Mouse (Mus musculus) CH12.LX (cell line): Measurements from ENCODE around the gene Cby1. TPM values are rescaled to one million over a fixed set of nuclear protein-coding genes. Genes with fewer than 3 reads are reported as not detected.

Source experiments
- DNase-seq: peaks from one replicate; pipeline ENCODE4 v3.0.0-alpha.2; 2013; ENCODE audit errors: extremely low read depth
- H3K27ac ChIP-seq: 2 replicates; pipeline ENCODE4 v1.5.1; 2012; ENCODE audit warnings: low read depth, mild to moderate bottlenecking, control low read depth, moderate library complexity; ENCODE audit not compliant: insufficient read depth
- H3K27me3 ChIP-seq: replicated peaks from 2 replicates; pipeline ENCODE3; 2012; ENCODE audit warnings: inconsistent platforms
- H3K36me3 ChIP-seq, 2 experiments: replicated peaks in 1 of 2; 2 replicates each; pipeline versions ENCODE3 to v1.6.1; 2012; ENCODE audit warnings: inconsistent platforms in 1 of 2, low read length in 1 of 2, mild to moderate bottlenecking in 1 of 2, mixed read lengths in 1 of 2, moderate library complexity in 1 of 2; ENCODE audit not compliant: control insufficient read depth in 1 of 2, insufficient read depth in 1 of 2
- H3K4me1 ChIP-seq, 2 experiments: 2 replicates each; pipeline ENCODE4 v1.6.1; 2012; ENCODE audit warnings: inconsistent platforms in 1 of 2, moderate library complexity in 1 of 2; ENCODE audit not compliant: insufficient read depth in 2 of 2, control insufficient read depth in 1 of 2
- H3K4me2 ChIP-seq: 2 replicates; pipeline ENCODE4 v1.6.1; 2012; ENCODE audit warnings: low read depth, mild to moderate bottlenecking, control low read depth; ENCODE audit not compliant: poor library complexity, insufficient read depth, severe bottlenecking
- H3K4me3 ChIP-seq, 3 experiments: fragments of 150-350 bp in 1 of 3; sonication (generic) in 1 of 3; replicated peaks in 1 of 3; 2 replicates each; pipeline versions ENCODE3 to v1.5.1; 2011 to 2012; ENCODE audit warnings: low read depth in 2 of 3, low read length in 2 of 3, mild to moderate bottlenecking in 2 of 3, moderate library complexity in 2 of 3, control low read depth in 1 of 3, improper control_type of control experiment in 1 of 3, inconsistent platforms in 1 of 3, mixed read lengths in 1 of 3; ENCODE audit not compliant: poor library complexity in 1 of 3
- H3K79me2 ChIP-seq: replicated peaks from 2 replicates; pipeline ENCODE4 v1.6.1; 2012; ENCODE audit warnings: mild to moderate bottlenecking, moderate library complexity; ENCODE audit not compliant: control insufficient read depth, poor library complexity, insufficient read depth, severe bottlenecking; ENCODE audit errors: extremely low read depth
- H3K9ac ChIP-seq: 2 replicates; pipeline ENCODE4 v1.6.1; 2012; ENCODE audit warnings: low read depth, mild to moderate bottlenecking, control low read depth, moderate library complexity; ENCODE audit not compliant: insufficient read depth
- H3K9me3 ChIP-seq: replicated peaks from 2 replicates; pipeline ENCODE3; 2012; ENCODE audit warnings: low read length, inconsistent platforms, mixed read lengths
- BHLHE40 ChIP-seq: IDR thresholded peaks from 2 replicates; pipeline ENCODE4 v1.6.1; 2011; ENCODE audit warnings: mild to moderate bottlenecking, low read depth, low read length, improper control_type of control experiment
- CHD1 ChIP-seq: IDR thresholded peaks from 2 replicates; pipeline ENCODE4 v1.6.1; 2012; ENCODE audit warnings: low read depth, low read length, improper control_type of control experiment, inconsistent platforms
- CHD2 ChIP-seq: IDR thresholded peaks from 2 replicates; pipeline ENCODE4 v1.6.1; 2011; ENCODE audit warnings: low read length, improper control_type of control experiment
- EP300 ChIP-seq: IDR thresholded peaks from 2 replicates; pipeline ENCODE4 v1.6.1; 2011; ENCODE audit warnings: low read length, improper control_type of control experiment
- IRF4 ChIP-seq: IDR thresholded peaks from 2 replicates; pipeline ENCODE4 v1.6.1; 2014; ENCODE audit warnings: low read depth, mild to moderate bottlenecking, inconsistent platforms, low read length, improper control_type of control experiment
- JUN ChIP-seq: IDR thresholded peaks from 2 replicates; pipeline ENCODE4 v1.6.1; 2011; ENCODE audit warnings: low read depth, mild to moderate bottlenecking, low read length, improper control_type of control experiment, moderate library complexity; ENCODE audit not compliant: insufficient read depth
- JUND ChIP-seq: conservative IDR thresholded peaks from 2 replicates; pipeline ENCODE4 v1.6.1; 2011; ENCODE audit warnings: low read depth, low read length, improper control_type of control experiment
- MAX ChIP-seq: IDR thresholded peaks from 2 replicates; pipeline ENCODE4 v1.6.1; 2011; ENCODE audit warnings: low read length, improper control_type of control experiment
- MAZ ChIP-seq: IDR thresholded peaks from 2 replicates; pipeline ENCODE4 v1.6.1; 2012; ENCODE audit warnings: low read depth, mild to moderate bottlenecking, inconsistent platforms, low read length, improper control_type of control experiment, moderate library complexity
- MEF2A ChIP-seq: IDR thresholded peaks from 2 replicates; pipeline ENCODE4 v1.6.1; 2014; ENCODE audit warnings: low read depth, mild to moderate bottlenecking, inconsistent platforms, low read length, improper control_type of control experiment, borderline replicate concordance
- MXI1 ChIP-seq: IDR thresholded peaks from 2 replicates; pipeline ENCODE4 v1.6.1; 2011; ENCODE audit warnings: mild to moderate bottlenecking, low read depth, low read length, improper control_type of control experiment
- MYC ChIP-seq: IDR thresholded peaks from 2 replicates; pipeline ENCODE4 v1.6.1; 2011; ENCODE audit warnings: low read depth, mild to moderate bottlenecking, improper control_type of control experiment, low read length
- NELFE ChIP-seq: IDR thresholded peaks from 2 replicates; pipeline ENCODE4 v1.6.1; 2011; ENCODE audit warnings: low read depth, low read length, improper control_type of control experiment
- NRF1 ChIP-seq: IDR thresholded peaks from 2 replicates; pipeline ENCODE4 v1.6.1; 2014; ENCODE audit warnings: low read depth, mild to moderate bottlenecking, inconsistent platforms, low read length, improper control_type of control experiment, moderate library complexity
- PAX5 ChIP-seq: IDR thresholded peaks from 2 replicates; pipeline ENCODE4 v1.6.1; 2012; ENCODE audit warnings: low read length, inconsistent platforms, mixed read lengths
- POLR2A ChIP-seq: IDR thresholded peaks from 2 replicates; pipeline ENCODE4 v1.6.1; 2011; ENCODE audit warnings: low read depth, mild to moderate bottlenecking, improper control_type of control experiment, low read length
- SMC3 ChIP-seq: IDR thresholded peaks from 2 replicates; pipeline ENCODE4 v1.6.1; 2011; ENCODE audit warnings: low read depth, low read length, improper control_type of control experiment
- TBP ChIP-seq: conservative IDR thresholded peaks from 2 replicates; pipeline ENCODE4 v1.6.1; 2011; ENCODE audit warnings: low read depth, low read length, improper control_type of control experiment
- TCF12 ChIP-seq: IDR thresholded peaks from 2 replicates; pipeline ENCODE4 v1.6.1; 2014; ENCODE audit warnings: low read depth, mild to moderate bottlenecking, inconsistent platforms, low read length, improper control_type of control experiment
- USF2 ChIP-seq: conservative IDR thresholded peaks from 2 replicates; pipeline ENCODE4 v1.6.1; 2011; ENCODE audit warnings: low read depth, low read length, improper control_type of control experiment
- ZKSCAN1 ChIP-seq: IDR thresholded peaks from 2 replicates; pipeline ENCODE4 v1.6.1; 2012; ENCODE audit warnings: low read depth, inconsistent platforms, low read length, improper control_type of control experiment, borderline replicate concordance
- ZMIZ1 ChIP-seq: IDR thresholded peaks from 2 replicates; pipeline ENCODE4 v1.6.1; 2012; ENCODE audit warnings: low read depth, mild to moderate bottlenecking, inconsistent platforms, low read length, improper control_type of control experiment
- dilution Hi-C: fragments of 300-500 bp; cut with MboI; formaldehyde crosslinking; loops from 2 replicates; pipeline ENCODE4 v1.14.3; 2020; ENCODE audit warnings: low sequenced_read_pairs; ENCODE audit not compliant: extremely low pct_unique_long_range_greater_than_20kb, extremely low pct_ligation_motif_present
- in situ Hi-C: fragments of 300-500 bp; cut with MboI; formaldehyde crosslinking; loops from 3 replicates; pipeline ENCODE4 v1.14.3; 2019; ENCODE audit warnings: low sequenced_read_pairs, low pct_ligation_motif_present, low pct_unique_long_range_greater_than_20kb, mixed read lengths
- polyA plus RNA-seq: library from polyadenylated mRNA; unstranded; fragments of >175 nt; gene quantifications from 2 replicates; pipeline ENCODE4 v1.2.1, GENCODE M21; 2012; ENCODE audit warnings: low read depth; ENCODE audit not compliant: insufficient read length
- total RNA-seq, 2 experiments: library from RNA; depleted of rRNA; stranded (reverse); fragments of 300-350 nt in 1 of 2; fragments of >200 nt in 1 of 2; gene quantifications; 2 replicates each; pipeline ENCODE4 v1.2.3; 2012 to 2014

Cby1 gene
- total and polyA plus RNA-seq, 3 experiments, result 16.9 to 19.3 (median 17.6) TPM

DNA sequence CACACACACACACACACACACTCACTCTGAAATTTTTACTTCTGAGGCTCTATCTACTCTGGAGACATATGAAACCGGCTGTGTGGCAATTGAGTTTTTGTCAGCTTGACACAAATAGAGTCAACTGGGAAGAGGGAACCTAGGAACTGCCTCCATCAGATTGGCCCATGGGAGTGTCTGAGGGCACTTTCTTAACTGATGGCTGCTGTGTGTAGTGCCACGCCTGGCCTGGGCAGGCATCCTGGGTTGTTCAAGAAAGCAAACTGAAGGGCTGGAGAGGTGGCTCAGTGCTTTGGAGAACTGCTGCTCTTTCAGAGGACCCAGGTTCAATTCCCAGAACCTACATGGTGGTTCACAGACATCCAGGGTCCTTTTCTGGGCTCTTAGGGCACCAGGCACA, 13.5 kb upstream of the Cby1 start:
- 0 out of 4 replicates have a peak, but pooled peaks cover 0 to 3% of the 10 kb centered on the region in 2 experiments for H3K4me1 ChIP-seq
- dilution Hi-C loops (no loop called here), in situ Hi-C loops (no loop called here)
- no peak overlapping the region for H3K4me3 ChIP-seq
- no peaks in the 10 kb centered on the region for H3K9me3 ChIP-seq
- H3K27me3 ChIP-seq, result no peaks in the 10 kb centered on the region
- H3K79me2 ChIP-seq, result no peaks in the 10 kb centered on the region
- TF ChIP-seq NELFE, result no peak
- no peak for TF ChIP-seq IRF4
- no peak for TF ChIP-seq CHD1
- no peak for TF ChIP-seq MEF2A
- no peak for TF ChIP-seq JUN
- no peak for TF ChIP-seq TBP
- no peak for TF ChIP-seq ZKSCAN1
- TF ChIP-seq ZMIZ1, result no peak
- no peak for TF ChIP-seq SMC3
- TF ChIP-seq CHD2, result no peak
- no peak for TF ChIP-seq TCF12
- TF ChIP-seq MYC, result no peak
- TF ChIP-seq JUND, result no peak
- TF ChIP-seq PAX5, result no peak
- TF ChIP-seq POLR2A, result no peak
- no peak for TF ChIP-seq USF2
- TF ChIP-seq MXI1, result no peak
- TF ChIP-seq EP300, result no peak
- TF ChIP-seq MAX, result no peak
- TF ChIP-seq MAZ, result no peak
- no peaks in the 10 kb centered on the region for H3K36me3 ChIP-seq
- no peak overlapping the region for H3K9ac ChIP-seq
- H3K4me2 ChIP-seq, result no peak overlapping the region
- no peak overlapping the region for H3K27ac ChIP-seq
- no peak for DNase-seq

DNA sequence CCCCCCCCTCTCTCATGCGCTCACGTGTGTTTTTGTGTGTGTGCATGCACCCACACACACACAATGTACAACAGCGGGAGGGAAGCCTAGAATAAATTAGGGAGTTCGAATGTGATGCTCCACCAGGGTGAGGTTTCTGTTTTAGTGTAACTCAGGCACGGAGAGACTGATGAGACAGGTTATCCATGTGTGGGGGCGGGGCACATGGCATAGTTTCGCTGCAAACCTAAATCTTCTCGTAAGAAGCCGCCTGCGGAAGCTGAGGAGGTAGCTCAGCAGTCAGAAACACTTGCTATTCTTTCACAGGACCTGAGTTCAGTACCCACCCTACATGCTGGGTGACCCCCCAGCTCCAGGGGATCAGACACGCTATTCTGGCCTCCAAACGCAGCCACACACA, 10.9 kb upstream of the Cby1 start:
- Histone ChIP-seq H3K79me2 (no peaks in the 10 kb centered on the region), H3K27me3 (no peaks in the 10 kb centered on the region), H3K36me3 (no peaks in the 10 kb centered on the region), H3K4me1 (no peaks in the 10 kb centered on the region), H3K9me3 (no peaks in the 10 kb centered on the region)
- TF ChIP-seq PAX5 (no peak), JUN (no peak), ZKSCAN1 (no peak), MXI1 (no peak), NRF1 (no peak), MEF2A (no peak), BHLHE40 (no peak)
- TF ChIP-seq, all 38 proteins: peak for 0
- no peak overlapping the region for H3K27ac ChIP-seq
- dilution Hi-C loops (no loop called here), in situ Hi-C loops (no loop called here)
- no peak overlapping the region for H3K4me3 ChIP-seq
- DNase-seq, result no peak
- H3K9ac ChIP-seq, result no peak overlapping the region
- no peak overlapping the region for H3K4me2 ChIP-seq
